10 mouse cellular contexts compared by ENCODE assay signal in genomic region chr12:40680551-40680950, GRCm38 (mm10).
DNase-seq lines count a peak whose midpoint lies in the region; ATAC-seq and TF ChIP-seq lines count a peak whose summit lies in the region.
"Had no signal": no experiment of that assay in that cellular context is flagged by ENCODE, and none has a peak within 500 bp of the region (broad histone marks: within the 10 kb centered on the region; RNA-seq: fewer than 3 reads in every experiment).

No protein-coding gene starts in this region.

- no peak for TF ChIP-seq POLR2A in MEL (IDR thresholded peaks at IDR 0.05; ENCODE audit: control insufficient read depth in 1 of 2, insufficient read depth in 1 of 2, low read depth in 1 of 2, low read length in 2 of 2, poor library complexity in 1 of 2)

- 0 out of 2 replicates have a peak, but pooled peaks cover 6% of the 10 kb centered on the region for H3K36me3 ChIP-seq in hindbrain, embryonic 10.5 days
- peaks cover 4% of the 10 kb centered on the region; the same call in 1 of the 2 replicates for H3K36me3 ChIP-seq in hindbrain, embryonic 12.5 days
- H3K36me3 ChIP-seq in MEL (ENCODE audit: control insufficient read depth in 1 of 2, insufficient read depth in 2 of 2, low read length in 2 of 2) = no peaks in the 10 kb centered on the region
- H3K36me3 ChIP-seq: embryonic facial prominence, embryonic 12.5 days had no signal

- 85% methylated on average over 1 of the region's 1 CpGs for WGBS in hindbrain, embryonic 10.5 days
- 96% methylated on average over 1 of the region's 1 CpGs for WGBS in hindbrain, embryonic 12.5 days

- TF ChIP-seq RAD21 in MEL (IDR thresholded peaks at IDR 0.05; ENCODE audit: low read depth, low read length) = peak; percentile 66

- no peaks in the 10 kb centered on the region for H3K9me3 ChIP-seq in hindbrain, embryonic 10.5 days
- no peaks in the 10 kb centered on the region for H3K9me3 ChIP-seq in hindbrain, embryonic 12.5 days (replicated peaks)
- no peaks in the 10 kb centered on the region for H3K9me3 ChIP-seq in MEL (replicated peaks; ENCODE audit: insufficient read depth, low read length)
- H3K9me3 ChIP-seq: embryonic facial prominence, embryonic 12.5 days; limb, embryonic 12.5 days had no signal

- H3K4me1 ChIP-seq in hindbrain, embryonic 10.5 days (replicated peaks) = no peaks in the 10 kb centered on the region
- no peaks in the 10 kb centered on the region for H3K4me1 ChIP-seq in hindbrain, embryonic 12.5 days
- H3K4me1 ChIP-seq in MEL (ENCODE audit: control insufficient read depth in 1 of 2, insufficient read depth in 2 of 2, low read length in 2 of 2) = no peaks in the 10 kb centered on the region
- H3K4me1 ChIP-seq: embryonic facial prominence, embryonic 12.5 days; limb, embryonic 12.5 days had no signal

- H3K4me3 ChIP-seq in hindbrain, embryonic 10.5 days = no peak overlapping the region
- H3K4me3 ChIP-seq in hindbrain, embryonic 12.5 days = no peak overlapping the region
- H3K4me3 ChIP-seq in MEL (ENCODE audit: control insufficient read depth in 1 of 2, insufficient read depth in 1 of 2, low read depth in 2 of 2, low read length in 2 of 2) = no peak overlapping the region
- H3K4me3 ChIP-seq: embryonic facial prominence, embryonic 12.5 days; limb, embryonic 12.5 days had no signal

- H3K79me2 ChIP-seq in MEL (ENCODE audit: control insufficient read depth, insufficient read depth, low read length, poor library complexity) = no peaks in the 10 kb centered on the region

- TF ChIP-seq CTCF in MEL (IDR thresholded peaks at IDR 0.05 in 2 of 3, conservative IDR thresholded peaks at IDR 0.05 in 1 of 3; ENCODE audit: control insufficient read depth in 1 of 3, insufficient read depth in 1 of 3, low read depth in 2 of 3, low read length in 3 of 3, poor library complexity in 1 of 3, severe bottlenecking in 1 of 3) = peak; percentile 23 to 58 (median 45); a peak in 5 of 6 replicates

- no peak overlapping the region for H3K27ac ChIP-seq in hindbrain, embryonic 10.5 days
- no peak overlapping the region for H3K27ac ChIP-seq in hindbrain, embryonic 12.5 days
- no peak overlapping the region for H3K27ac ChIP-seq in MEL (ENCODE audit: control insufficient read depth, low read depth, low read length)
- H3K27ac ChIP-seq: embryonic facial prominence, embryonic 12.5 days; limb, embryonic 12.5 days had no signal

- no peaks in the 10 kb centered on the region for H3K27me3 ChIP-seq in hindbrain, embryonic 10.5 days (ENCODE audit: insufficient read depth, poor library complexity, severe bottlenecking)
- no peaks in the 10 kb centered on the region for H3K27me3 ChIP-seq in hindbrain, embryonic 12.5 days
- H3K27me3 ChIP-seq in MEL (ENCODE audit: control insufficient read depth in 1 of 2, insufficient read depth in 2 of 2, low read length in 2 of 2) = no peaks in the 10 kb centered on the region
- H3K27me3 ChIP-seq: embryonic facial prominence, embryonic 12.5 days; limb, embryonic 12.5 days had no signal

- TF ChIP-seq EP300 in MEL (IDR thresholded peaks at IDR 0.05; ENCODE audit: low read depth in 1 of 2, low read length in 2 of 2) = no peak

- H3K4me2 ChIP-seq in hindbrain, embryonic 12.5 days (replicated peaks) = no peak overlapping the region
- H3K4me2 ChIP-seq: embryonic facial prominence, embryonic 12.5 days; limb, embryonic 12.5 days had no signal

- H3K9ac ChIP-seq in hindbrain, embryonic 12.5 days = no peak overlapping the region
- no peak overlapping the region for H3K9ac ChIP-seq in MEL (ENCODE audit: control insufficient read depth, low read depth, low read length, poor library complexity, severe bottlenecking)
- H3K9ac ChIP-seq: embryonic facial prominence, embryonic 12.5 days; limb, embryonic 12.5 days had no signal

- DNase-seq in hindbrain, embryonic 10.5 days (ENCODE audit: low spot score) = peak; percentile 16
- peak; percentile 75 for DNase-seq in 3T3-L1 (ENCODE audit: low read depth, low spot score)
- peak; percentile 55 for DNase-seq in MEL (ENCODE audit: low read depth, low spot score)
- peak; percentile 67 for DNase-seq in embryo, embryonic 10 days (ENCODE audit: low spot score)
- DNase-seq in kidney, postnatal 14 days = peak; percentile 52
- peak; percentile 7 to 29 for DNase-seq in natural killer cell, adult 2 months (ENCODE audit: low spot score in 2 of 2)
- no peak for DNase-seq in ovary, postnatal 10 days (ENCODE audit: low spot score)

- ATAC-seq in hindbrain, embryonic 12.5 days (ENCODE audit: low FRiP score) = no peak

TF ChIP-seq in MEL, 35 proteins besides CTCF, POLR2A, EP300 and RAD21:
- TF ChIP-seq CHD1 (IDR thresholded peaks at IDR 0.05; ENCODE audit: low read depth, low read length) = no peak
- TF ChIP-seq MEF2A (IDR thresholded peaks at IDR 0.05; ENCODE audit: extremely low read depth, insufficient replicate concordance, low read depth, low read length, poor library complexity, severe bottlenecking) = no peak
- no peak for TF ChIP-seq GATA1 (IDR thresholded peaks at IDR 0.05; ENCODE audit: low read depth, low read length)
- TF ChIP-seq HCFC1 (IDR thresholded peaks at IDR 0.05; ENCODE audit: low read depth, low read length) = no peak
- TF ChIP-seq SIN3A (IDR thresholded peaks at IDR 0.05; ENCODE audit: low read length) = no peak
- no peak for TF ChIP-seq POLR2AphosphoS2 (IDR thresholded peaks at IDR 0.05; ENCODE audit: low read length)
- no peak for TF ChIP-seq BHLHE40 (IDR thresholded peaks at IDR 0.05; ENCODE audit: borderline replicate concordance, low read depth, low read length)
- no peak for TF ChIP-seq TBP (IDR thresholded peaks at IDR 0.05; ENCODE audit: low read depth, low read length)
- TF ChIP-seq POLR2AphosphoS5 (IDR thresholded peaks at IDR 0.05; ENCODE audit: borderline replicate concordance, low read depth, low read length) = no peak
- no peak for TF ChIP-seq USF2 (IDR thresholded peaks at IDR 0.05; ENCODE audit: borderline replicate concordance in 1 of 2, insufficient read depth in 1 of 2, low read depth in 1 of 2, low read length in 2 of 2)
- peak; percentile 51 for TF ChIP-seq ELF1 (IDR thresholded peaks at IDR 0.05; ENCODE audit: low read depth, low read length)
- no peak for TF ChIP-seq MAX (IDR thresholded peaks at IDR 0.05; ENCODE audit: low read length)
- no peak for TF ChIP-seq MAFK (IDR thresholded peaks at IDR 0.05; ENCODE audit: borderline replicate concordance, low read depth, low read length)
- no peak for TF ChIP-seq GABPA (IDR thresholded peaks at IDR 0.05; ENCODE audit: low read depth, low read length)
- peak; percentile 37; the same call in 1 of the 2 replicates for TF ChIP-seq ZC3H11A (IDR thresholded peaks at IDR 0.05; ENCODE audit: low read depth, low read length)
- no peak for TF ChIP-seq MXI1 (IDR thresholded peaks at IDR 0.05; ENCODE audit: low read depth, low read length)
- no peak for TF ChIP-seq MYC (IDR thresholded peaks at IDR 0.05; ENCODE audit: low read depth, low read length)
- no peak for TF ChIP-seq USF1 (IDR thresholded peaks at IDR 0.05; ENCODE audit: low read depth, low read length)
- TF ChIP-seq SMC3 (IDR thresholded peaks at IDR 0.05; ENCODE audit: low read depth, low read length) = peak; percentile 61
- no peak for TF ChIP-seq ZKSCAN1 (IDR thresholded peaks at IDR 0.05; ENCODE audit: low read depth, low read length)
- no peak for TF ChIP-seq ETS1 (IDR thresholded peaks at IDR 0.05; ENCODE audit: low read depth, low read length)
- TF ChIP-seq RCOR1 (IDR thresholded peaks at IDR 0.05; ENCODE audit: low read depth, low read length) = no peak
- no peak for TF ChIP-seq NELFE (IDR thresholded peaks at IDR 0.05; ENCODE audit: low read depth, low read length)
TF ChIP-seq in MEL: peak in this region for 3.
